Mouse (Mus musculus) kidney, adult 2 months (tissue): ENCODE data around the gene Akr1b3.

Experiments
- CTCF ChIP-seq: fragments of 200-500 bp; conservative IDR thresholded peaks from 2 replicates; pipeline ENCODE4 v1.5.1; 2011; ENCODE audit warnings: low read depth, mild to moderate bottlenecking, control low read depth, low read length, moderate library complexity, mixed read lengths; ENCODE audit not compliant: insufficient read depth, insufficient read length
- POLR2A ChIP-seq: fragments of 200-500 bp; IDR thresholded peaks from one replicate; pipeline ENCODE4 v1.6.1; 2011; ENCODE audit warnings: low read depth, low read length, control low read depth

GRCm38 (mm10) chr6:34295437-34295836 lies 21.8 kb downstream of the Akr1b3 start:
- TF ChIP-seq CTCF (no peak), POLR2A (no peak)
